Mouse (Mus musculus): ENCODE data around the gene Sgpp2. TPM values are rescaled to one million over a fixed set of nuclear protein-coding genes. Genes with fewer than 3 reads are reported as not detected.

Sgpp2 gene
- polyA plus RNA-seq (2015; fragmentation: Nextera tagmentation; extraction: Ambion mirVana) = 0.14 and 0.20 TPM in 2 replicates

GRCm38 (mm10) chr1:78310021-78310752, at the start of gene Sgpp2:
Gene Sgpp2, plus strand, starts transcription at chr1:78310345.
- ATAC-seq (ENCODE audit: insufficient read depth) = no peak
- H3K4me3 ChIP-seq (replicated peaks) = peak within 1 kb of the TSS; percentile 35
- H3K4me2 ChIP-seq = peak within 1 kb of the TSS; percentile 61
- no peaks in the 10 kb centered on the region for H3K36me3 ChIP-seq (replicated peaks)
- H3K27me3 ChIP-seq = peaks cover 50% of the 10 kb centered on the region
- no peaks in the 10 kb centered on the region for H3K9me3 ChIP-seq (replicated peaks)
- no peak within 1 kb of the TSS for H3K9ac ChIP-seq
- 1% methylated on average over 68 of the region's 68 CpGs for WGBS (ENCODE audit: insufficient replicate concordance)
- H3K4me1 ChIP-seq (replicated peaks) = no peaks in the 10 kb centered on the region
- H3K27ac ChIP-seq (replicated peaks) = no peak within 1 kb of the TSS

DNA sequence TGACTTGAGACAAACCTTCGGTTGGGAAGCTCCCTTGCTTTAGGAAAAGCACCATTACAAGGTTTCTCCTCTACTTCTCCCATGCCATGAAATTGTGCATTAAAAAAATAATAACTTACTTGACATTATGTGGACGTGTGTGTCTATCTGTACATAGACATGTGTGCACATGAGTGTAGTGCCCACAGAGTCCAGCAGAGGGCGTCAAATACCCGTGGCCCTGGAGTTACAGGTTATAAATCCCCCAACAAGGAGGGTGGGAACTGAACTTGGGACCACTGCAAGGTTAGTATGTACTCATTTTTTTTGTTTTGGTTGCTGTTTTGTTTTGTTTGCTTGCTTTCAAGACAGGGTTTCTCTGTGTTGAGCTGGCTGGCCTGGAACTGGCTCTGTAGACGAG, 42.6 kb upstream of the Sgpp2 start:
- H3K9ac ChIP-seq = no peak overlapping the region
- ATAC-seq (ENCODE audit: insufficient read depth) = no peak
- 39% methylated on average over 5 of the region's 5 CpGs for WGBS (ENCODE audit: insufficient replicate concordance)
- no peak overlapping the region for H3K4me3 ChIP-seq (replicated peaks)
- no peaks in the 10 kb centered on the region for H3K9me3 ChIP-seq (replicated peaks)
- no peak overlapping the region for H3K27ac ChIP-seq (replicated peaks)
- H3K27me3 ChIP-seq = no peaks in the 10 kb centered on the region
- no peak overlapping the region for H3K4me2 ChIP-seq
- no peaks in the 10 kb centered on the region for H3K36me3 ChIP-seq (replicated peaks)
- no peaks in the 10 kb centered on the region for H3K4me1 ChIP-seq (replicated peaks)

DNA sequence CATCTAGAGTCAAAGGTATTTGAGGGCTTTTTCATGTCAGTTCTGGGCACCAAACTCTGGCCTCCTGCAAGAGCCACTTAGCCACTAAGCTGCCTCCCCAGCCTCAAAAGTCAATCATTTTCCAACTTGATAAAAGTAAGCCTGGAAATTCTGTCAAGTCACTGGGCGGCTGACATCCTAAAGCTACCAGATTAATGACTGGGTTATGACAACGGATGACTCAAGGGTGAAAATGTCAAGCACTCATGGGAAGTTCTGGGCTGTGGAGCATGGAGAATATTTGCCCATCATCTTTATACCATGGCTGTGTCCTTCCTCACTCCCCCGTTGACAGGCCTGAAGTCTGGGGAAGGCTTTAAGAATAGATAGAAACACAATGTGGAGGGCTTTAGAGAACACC, 37.2 kb upstream of the Sgpp2 start:
- no peaks in the 10 kb centered on the region for H3K4me1 ChIP-seq (replicated peaks)
- no peak overlapping the region for H3K4me3 ChIP-seq (replicated peaks)
- no peak overlapping the region for H3K4me2 ChIP-seq
- WGBS (ENCODE audit: insufficient replicate concordance) = 50% methylated on average over 3 of the region's 3 CpGs
- H3K36me3 ChIP-seq (replicated peaks) = no peaks in the 10 kb centered on the region
- H3K9ac ChIP-seq = no peak overlapping the region
- H3K27me3 ChIP-seq = no peaks in the 10 kb centered on the region
- no peak for ATAC-seq (ENCODE audit: insufficient read depth)
- no peak overlapping the region for H3K27ac ChIP-seq (replicated peaks)
- no peaks in the 10 kb centered on the region for H3K9me3 ChIP-seq (replicated peaks)

- no peak for ATAC-seq (ENCODE audit: insufficient read depth)
- no peak overlapping the region for H3K9ac ChIP-seq
- H3K27me3 ChIP-seq = no peaks in the 10 kb centered on the region
- H3K4me2 ChIP-seq = no peak overlapping the region
- no peak overlapping the region for H3K4me3 ChIP-seq (replicated peaks)
- no peaks in the 10 kb centered on the region for H3K36me3 ChIP-seq (replicated peaks)
- H3K4me1 ChIP-seq (replicated peaks) = no peaks in the 10 kb centered on the region
- 34% methylated on average over 3 of the region's 3 CpGs for WGBS (ENCODE audit: insufficient replicate concordance)
- H3K27ac ChIP-seq (replicated peaks) = no peak overlapping the region
- H3K9me3 ChIP-seq (replicated peaks) = no peaks in the 10 kb centered on the region
Measured at GRCm38 (mm10) chr1:78279128-78279527, 31.0 kb upstream of the Sgpp2 start.

- Histone ChIP-seq H3K9ac (no peak overlapping the region), H3K9me3 (replicated peaks) (no peaks in the 10 kb centered on the region), H3K4me3 (replicated peaks) (no peak overlapping the region), H3K4me2 (no peak overlapping the region), H3K27ac (replicated peaks) (no peak overlapping the region), H3K36me3 (replicated peaks) (no peaks in the 10 kb centered on the region), H3K27me3 (no peaks in the 10 kb centered on the region), H3K4me1 (replicated peaks) (no peaks in the 10 kb centered on the region)
- ATAC-seq (ENCODE audit: insufficient read depth) = no peak
- 72% methylated on average over 3 of the region's 3 CpGs for WGBS (ENCODE audit: insufficient replicate concordance)
Measured at GRCm38 (mm10) chr1:78292397-78292796, 17.7 kb upstream of the Sgpp2 start.

- no peak overlapping the region for H3K27ac ChIP-seq (replicated peaks)
- no peak overlapping the region for H3K4me3 ChIP-seq (replicated peaks)
- no peaks in the 10 kb centered on the region for H3K4me1 ChIP-seq (replicated peaks)
- no peak overlapping the region for H3K9ac ChIP-seq
- H3K9me3 ChIP-seq (replicated peaks) = no peaks in the 10 kb centered on the region
- no peaks in the 10 kb centered on the region for H3K36me3 ChIP-seq (replicated peaks)
- WGBS (ENCODE audit: insufficient replicate concordance) = 51% methylated on average over 7 of the region's 7 CpGs
- H3K4me2 ChIP-seq = no peak overlapping the region
- ATAC-seq (ENCODE audit: insufficient read depth) = peak; percentile 51; the same call in 1 of the 2 replicates
- no peaks in the 10 kb centered on the region for H3K27me3 ChIP-seq
Measured at GRCm38 (mm10) chr1:78299670-78300225, 10.4 kb upstream of the Sgpp2 start.

DNA sequence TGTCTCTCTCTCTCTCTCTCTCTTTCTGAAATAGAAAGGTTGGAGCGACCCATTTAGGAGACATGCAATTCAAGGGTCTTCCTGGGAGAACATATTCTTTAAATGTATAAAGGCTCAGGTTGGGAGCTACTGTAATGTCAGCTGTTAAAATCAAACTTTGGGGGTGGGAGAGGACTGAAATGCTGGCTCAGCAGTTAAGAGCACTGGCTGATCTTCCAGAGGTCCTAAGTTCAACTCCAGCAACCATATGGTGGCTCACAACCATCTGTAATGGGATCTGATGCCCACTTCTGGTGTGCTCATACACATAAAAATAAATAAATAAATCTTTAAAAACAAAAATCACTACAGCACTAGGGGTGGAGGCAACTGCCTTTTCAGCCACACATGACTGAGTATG, 1.5 kb upstream of the Sgpp2 start:
- Histone ChIP-seq H3K9me3 (replicated peaks) (no peaks in the 10 kb centered on the region), H3K4me3 (replicated peaks) (no peak overlapping the region), H3K36me3 (replicated peaks) (no peaks in the 10 kb centered on the region), H3K9ac (no peak overlapping the region), H3K27ac (replicated peaks) (no peak overlapping the region), H3K27me3 (peaks cover 50% of the 10 kb centered on the region), H3K4me1 (replicated peaks) (no peaks in the 10 kb centered on the region), H3K4me2 (no peak overlapping the region)
- no peak for ATAC-seq (ENCODE audit: insufficient read depth)
- WGBS (ENCODE audit: insufficient replicate concordance) = 36% methylated on average over 1 of the region's 1 CpGs

DNA sequence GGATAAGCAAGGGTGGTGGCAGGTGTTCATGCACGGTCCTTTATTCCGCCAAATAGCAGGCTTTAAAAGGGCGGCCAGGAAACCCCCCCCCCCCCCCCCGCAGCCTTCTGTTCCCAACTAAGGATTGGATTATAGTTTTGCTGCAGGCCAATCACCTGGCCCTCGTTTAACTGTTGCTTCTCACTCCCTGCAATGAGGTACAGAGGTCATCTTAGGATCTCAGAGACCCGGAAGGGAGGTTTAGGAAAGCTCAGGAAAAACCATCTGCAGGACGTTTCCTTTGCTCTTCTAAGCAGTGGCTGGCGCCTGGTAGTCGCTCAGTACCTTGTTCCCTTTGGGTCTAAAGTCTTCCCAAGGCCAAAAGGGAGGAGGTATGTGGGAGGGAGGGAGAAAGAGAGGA, 865 bp upstream of the Sgpp2 start:
- Histone ChIP-seq H3K9me3 (replicated peaks) (no peaks in the 10 kb centered on the region), H3K4me1 (replicated peaks) (no peaks in the 10 kb centered on the region), H3K4me2 (no peak overlapping the region), H3K4me3 (replicated peaks) (no peak overlapping the region), H3K27ac (replicated peaks) (no peak overlapping the region), H3K27me3 (peaks cover 50% of the 10 kb centered on the region), H3K9ac (no peak overlapping the region), H3K36me3 (replicated peaks) (no peaks in the 10 kb centered on the region)
- ATAC-seq (ENCODE audit: insufficient read depth) = no peak
- 3% methylated on average over 8 of the region's 9 CpGs for WGBS (ENCODE audit: insufficient replicate concordance)

- H3K4me1 ChIP-seq (replicated peaks) = no peaks in the 10 kb centered on the region
- WGBS (ENCODE audit: insufficient replicate concordance) = 2% methylated on average over 17 of the region's 17 CpGs
- H3K27me3 ChIP-seq = peaks cover 46% of the 10 kb centered on the region
- no peaks in the 10 kb centered on the region for H3K9me3 ChIP-seq (replicated peaks)
- no peaks in the 10 kb centered on the region for H3K36me3 ChIP-seq (replicated peaks)
- no peak for ATAC-seq (ENCODE audit: insufficient read depth)
- H3K4me2 ChIP-seq = peak overlapping the region; percentile 61; the same call in 1 of the 2 replicates
- no peak overlapping the region for H3K4me3 ChIP-seq (replicated peaks)
- no peak overlapping the region for H3K9ac ChIP-seq
- H3K27ac ChIP-seq (replicated peaks) = no peak overlapping the region
Measured at GRCm38 (mm10) chr1:78310861-78311341, 756 bp downstream of the Sgpp2 start.

- Histone ChIP-seq H3K9me3 (replicated peaks) (no peaks in the 10 kb centered on the region), H3K27ac (replicated peaks) (no peak overlapping the region), H3K4me1 (replicated peaks) (no peaks in the 10 kb centered on the region), H3K9ac (no peak overlapping the region), H3K36me3 (replicated peaks) (no peaks in the 10 kb centered on the region), H3K27me3 (peaks cover 46% of the 10 kb centered on the region), H3K4me2 (no peak overlapping the region), H3K4me3 (replicated peaks) (no peak overlapping the region)
- no peak for ATAC-seq (ENCODE audit: insufficient read depth)
- WGBS (ENCODE audit: insufficient replicate concordance) = 3% methylated on average over 7 of the region's 7 CpGs
Measured at GRCm38 (mm10) chr1:78311482-78311881, 1.3 kb downstream of the Sgpp2 start.

DNA sequence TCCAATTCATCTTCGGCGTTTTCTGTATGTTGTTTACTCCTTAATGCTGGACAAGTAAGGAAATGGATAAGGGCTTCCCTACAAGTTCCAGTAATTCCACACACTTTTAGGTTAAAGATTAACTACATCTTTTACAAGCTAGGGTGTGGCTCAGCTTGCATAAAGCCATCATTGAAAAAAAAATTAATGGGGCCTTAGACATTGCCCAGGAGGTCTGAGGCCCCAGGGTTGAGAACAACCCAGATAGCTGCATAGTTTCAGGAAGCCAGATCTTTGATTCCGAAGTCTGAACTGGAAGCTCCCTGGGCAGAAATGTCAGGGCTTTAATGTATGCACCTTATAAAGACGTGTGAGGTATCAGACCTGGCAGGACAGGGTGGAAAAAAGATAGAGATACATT, 2.8 kb downstream of the Sgpp2 start:
- Histone ChIP-seq H3K27ac (replicated peaks) (no peak overlapping the region), H3K4me2 (no peak overlapping the region), H3K27me3 (peaks cover 42% of the 10 kb centered on the region), H3K4me3 (replicated peaks) (no peak overlapping the region), H3K36me3 (replicated peaks) (no peaks in the 10 kb centered on the region), H3K9me3 (replicated peaks) (no peaks in the 10 kb centered on the region), H3K4me1 (replicated peaks) (no peaks in the 10 kb centered on the region), H3K9ac (no peak overlapping the region)
- ATAC-seq (ENCODE audit: insufficient read depth) = no peak
- 42% methylated on average over 4 of the region's 4 CpGs for WGBS (ENCODE audit: insufficient replicate concordance)

All from liver, embryonic 15.5 days (tissue).